Mouse (Mus musculus): ENCODE measurements around the gene Abi1.
"Not testable (repeated sequence)": the region's sequence is repeated elsewhere in the genome, so short reads cannot be mapped to it uniquely, and the experiment has no call there.

Gene Abi1

DNA sequence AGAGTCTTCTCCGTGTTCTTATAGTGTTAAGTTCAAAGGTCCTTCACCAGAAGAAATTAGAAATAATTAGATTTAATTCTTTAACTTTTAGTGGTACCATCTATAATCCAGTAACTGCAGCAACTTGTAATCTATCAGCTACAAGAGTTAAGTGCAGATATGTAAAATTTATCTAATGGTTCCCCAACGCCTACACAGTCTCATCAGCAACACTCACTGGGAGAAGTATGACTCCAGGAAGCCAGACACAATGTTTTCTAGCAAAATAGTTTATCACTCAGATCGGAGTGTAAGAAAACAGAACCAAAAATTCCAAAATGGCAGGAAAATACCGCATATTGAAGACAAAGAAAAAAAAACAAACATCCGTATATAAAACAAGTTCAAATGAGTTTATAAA, 84.1 kb downstream of the Abi1 start:
- DNase-seq: no peak

DNA sequence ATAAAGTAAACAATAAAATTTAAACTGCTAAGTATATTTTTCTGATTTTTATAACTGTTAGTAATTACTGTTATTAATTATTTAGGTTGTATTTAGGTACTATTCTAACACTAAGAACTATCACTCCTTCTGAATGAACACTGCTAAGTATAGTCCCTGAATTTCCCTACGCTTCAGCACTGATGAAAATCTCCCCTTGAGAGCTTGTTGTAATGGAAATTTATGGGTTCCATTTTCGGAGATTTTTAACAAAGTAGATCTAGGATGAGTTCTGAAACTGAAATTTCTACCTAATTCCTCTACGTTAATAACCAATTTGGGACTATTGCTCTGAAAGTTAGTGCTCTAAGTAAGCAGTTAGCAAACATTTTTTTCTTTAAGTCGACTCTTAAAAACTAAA, 85.8 kb downstream of the Abi1 start:
- DNase-seq: no peak

DNA sequence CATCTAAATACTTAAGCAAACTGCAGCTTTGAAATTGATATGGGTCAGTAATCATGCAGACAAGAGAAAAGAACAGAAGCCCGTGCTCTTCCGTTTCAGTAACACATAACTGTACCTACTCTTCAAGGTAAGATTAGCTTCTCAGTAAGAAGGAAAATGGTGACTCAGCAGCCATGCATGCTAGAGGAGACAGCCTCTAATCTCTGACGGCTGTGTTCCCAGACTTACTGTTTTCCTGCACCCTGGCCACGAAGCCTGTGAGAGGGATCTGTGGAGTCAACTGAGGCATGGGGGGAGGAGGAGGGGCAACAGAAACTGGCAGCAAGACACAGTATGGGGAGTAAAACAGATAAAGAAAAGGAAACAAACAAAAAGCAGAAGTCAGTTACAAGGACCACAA, 90.1 kb downstream of the Abi1 start:
- peak; percentile 11 for DNase-seq

DNA sequence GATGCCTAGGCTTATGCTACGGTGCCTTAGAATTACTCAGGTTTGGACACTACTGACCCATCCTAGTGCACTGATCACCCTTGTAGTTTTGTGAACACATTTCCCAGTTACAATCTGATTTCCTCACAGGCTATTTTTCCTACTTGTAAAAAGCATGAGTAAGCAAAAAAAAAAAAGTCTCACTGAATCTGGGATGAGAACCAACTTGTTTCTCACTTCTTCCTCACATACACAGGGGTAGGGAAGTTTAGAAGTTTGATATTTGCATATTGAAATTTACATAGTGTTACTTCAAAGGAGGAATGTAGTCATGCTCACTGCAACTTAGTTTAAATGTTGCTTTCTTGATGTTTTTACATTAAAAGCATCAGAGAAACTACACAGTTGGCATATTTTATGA, 106.5 kb downstream of the Abi1 start:
- no peak for DNase-seq

DNA sequence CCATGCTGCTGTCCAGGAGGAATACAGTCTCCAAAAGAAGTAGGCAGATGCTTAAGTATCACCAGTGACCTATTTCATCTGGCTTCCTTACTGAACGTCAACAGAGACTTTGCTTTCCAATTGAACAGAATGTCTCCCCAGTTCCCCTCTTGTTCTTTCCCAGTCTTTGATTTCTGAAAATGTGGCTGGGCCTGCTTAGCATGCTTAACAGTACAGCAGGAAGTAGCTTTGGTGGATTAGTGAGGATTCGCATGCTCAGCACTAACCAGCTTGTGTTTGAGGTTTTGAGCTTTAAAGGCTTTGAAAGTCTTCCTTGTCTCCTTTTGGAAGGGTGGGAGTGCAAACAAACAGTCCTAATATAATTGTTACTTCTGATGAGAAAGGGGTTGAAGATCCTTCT, 111.8 kb downstream of the Abi1 start:
- no peak for DNase-seq

DNA sequence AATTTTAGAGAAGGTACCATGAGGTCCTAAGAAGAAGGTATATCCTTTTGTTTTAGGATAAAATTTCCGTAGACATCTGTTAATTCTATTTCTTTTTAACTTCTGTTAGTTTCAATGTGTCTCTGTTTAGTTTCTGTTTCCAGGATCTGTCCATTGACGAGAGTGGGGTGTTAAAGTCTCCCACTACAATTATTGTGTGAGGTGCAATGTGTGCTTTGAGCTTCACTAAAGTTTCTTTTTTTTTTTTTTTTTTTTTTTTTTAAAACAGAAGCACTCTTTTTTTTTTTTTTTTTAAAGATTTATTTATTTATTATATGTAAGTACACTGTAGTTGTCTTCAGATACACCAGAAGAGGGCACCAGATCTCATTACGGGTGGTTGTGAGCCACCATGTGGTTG, 114.1 kb downstream of the Abi1 start:
- DNase-seq: not testable (repeated sequence)

DNA sequence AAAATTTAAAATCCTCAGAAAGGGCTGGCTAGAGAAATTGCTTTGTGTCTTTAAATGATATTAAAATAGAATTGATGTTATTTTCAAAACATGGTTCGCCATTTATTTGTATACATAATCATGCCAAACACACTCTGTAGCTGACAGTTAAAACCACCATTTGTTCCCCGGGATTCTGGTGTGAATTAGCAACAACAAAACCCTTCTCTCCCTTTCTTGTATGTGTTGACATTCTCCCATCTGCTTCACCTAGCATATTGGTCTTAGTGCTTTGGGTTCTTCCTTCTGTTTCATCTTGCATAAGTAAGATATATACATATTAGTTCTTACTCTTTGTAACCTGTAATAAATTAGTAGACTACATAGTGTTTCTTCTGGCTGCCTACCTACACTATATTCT, 121.4 kb downstream of the Abi1 start:
- DNase-seq: no peak

DNA sequence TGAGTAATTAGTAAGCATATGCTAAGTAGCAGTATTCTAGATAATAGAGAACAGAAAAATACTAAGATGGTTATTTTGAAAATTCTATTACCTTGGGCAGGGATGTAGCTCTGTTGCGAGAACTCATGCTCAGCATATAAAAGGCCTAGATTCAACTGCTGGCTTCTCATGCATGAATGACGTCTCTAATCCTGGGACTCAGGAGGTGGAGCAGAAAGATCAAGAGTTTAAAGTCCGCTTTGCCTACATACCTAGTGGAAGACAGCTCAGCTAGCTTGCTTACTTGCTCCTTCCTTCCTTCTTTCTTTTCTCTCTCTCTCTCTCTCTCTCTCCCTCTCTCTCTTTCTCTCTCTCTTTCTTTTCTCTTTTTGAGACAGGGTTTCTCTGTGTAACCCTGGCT, 125.6 kb downstream of the Abi1 start:
- no peak for DNase-seq

DNA sequence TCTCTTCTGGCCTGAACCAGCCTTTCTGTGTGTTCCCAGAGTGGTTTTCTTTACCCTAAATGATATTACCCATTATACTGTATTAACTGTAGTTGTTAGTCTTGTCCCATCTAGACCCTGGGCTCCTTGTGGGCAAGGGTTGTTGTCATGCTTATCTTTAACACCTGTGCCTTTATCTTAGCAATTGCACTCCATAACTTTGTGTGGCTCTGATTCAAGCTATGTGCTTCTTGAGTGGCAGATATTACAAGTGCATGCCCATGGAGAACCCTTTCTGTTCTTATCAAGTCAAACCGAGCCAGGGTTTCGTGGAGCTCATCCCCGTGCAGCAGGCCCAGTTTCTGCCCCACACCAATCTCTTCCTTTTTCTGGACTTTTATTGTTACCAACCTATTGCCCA, 136.1 kb downstream of the Abi1 start:
- no peak for DNase-seq

DNA sequence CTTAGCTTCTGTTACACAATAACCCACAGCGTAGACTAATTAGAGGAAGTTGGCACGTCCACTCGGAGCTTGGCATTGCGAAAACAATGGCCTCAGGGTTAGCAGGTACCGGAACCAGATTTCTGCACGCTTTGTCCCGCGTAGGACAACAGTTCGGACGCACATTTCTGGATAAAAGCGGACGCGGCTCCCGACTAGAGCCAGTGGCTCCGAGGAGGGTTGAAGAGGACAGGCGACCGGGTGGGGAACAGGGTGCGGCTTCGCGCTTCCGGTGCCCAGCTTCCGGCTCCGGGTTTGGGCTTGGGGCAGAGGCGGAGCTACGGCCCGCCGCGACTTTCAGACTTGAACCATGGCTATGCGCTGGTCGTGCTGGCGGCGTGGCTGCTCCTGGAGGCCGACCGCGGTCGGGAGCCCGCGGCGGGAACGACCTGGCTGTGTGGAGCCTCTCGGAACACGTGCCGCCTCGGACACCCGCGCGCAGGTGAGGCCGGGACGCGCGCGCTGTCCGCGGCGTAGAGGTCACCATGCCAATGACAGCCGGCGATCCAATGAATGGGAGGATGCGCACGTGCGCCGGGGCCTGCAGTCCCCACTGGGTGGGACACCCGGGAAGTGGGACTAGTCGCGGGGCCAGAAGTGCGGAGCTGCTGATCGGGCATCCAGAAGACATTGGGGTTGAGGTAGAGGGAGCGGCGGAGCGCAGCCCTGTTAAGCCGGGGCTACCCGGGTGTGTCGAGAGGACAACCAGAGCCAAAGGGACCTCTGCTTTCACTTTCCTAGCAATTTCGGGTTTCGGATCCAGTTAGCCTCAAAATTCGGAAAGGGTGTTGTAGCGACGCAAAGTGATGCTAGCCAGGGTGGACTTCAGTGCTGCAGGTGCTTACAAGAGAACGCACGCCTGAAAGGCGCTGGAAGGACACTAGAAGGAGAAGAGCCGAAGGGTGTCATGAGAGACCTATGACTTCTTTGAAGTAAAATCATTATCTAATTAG, 144.5 kb downstream of the Abi1 start, which contains the start of gene Pdss1:
TSS of gene Pdss1 (plus strand) at position 241 of the 992 bp plus-strand sequence.
- DNase-seq: peak; percentile 94

DNA sequence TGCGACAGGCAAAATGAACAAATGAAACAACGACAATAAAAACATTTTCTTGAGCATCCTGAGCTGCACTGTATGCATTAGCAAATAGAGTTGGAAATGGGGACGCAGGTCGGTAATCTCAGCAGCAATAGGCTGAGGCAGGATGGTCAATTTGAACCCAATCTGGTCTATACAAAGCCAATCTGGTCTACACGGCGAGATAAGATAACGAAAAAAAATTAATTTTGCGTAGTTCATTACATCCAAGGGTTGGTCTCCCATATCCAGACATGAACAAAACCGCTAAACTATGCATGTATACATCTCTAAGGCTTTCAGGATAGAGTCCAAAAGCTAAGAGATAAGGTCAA, 145.1 kb downstream of the Abi1 start:
- DNase-seq: no peak
